Comparison of ENCODE assay signal across 12 mouse cellular contexts in the genomic region with DNA sequence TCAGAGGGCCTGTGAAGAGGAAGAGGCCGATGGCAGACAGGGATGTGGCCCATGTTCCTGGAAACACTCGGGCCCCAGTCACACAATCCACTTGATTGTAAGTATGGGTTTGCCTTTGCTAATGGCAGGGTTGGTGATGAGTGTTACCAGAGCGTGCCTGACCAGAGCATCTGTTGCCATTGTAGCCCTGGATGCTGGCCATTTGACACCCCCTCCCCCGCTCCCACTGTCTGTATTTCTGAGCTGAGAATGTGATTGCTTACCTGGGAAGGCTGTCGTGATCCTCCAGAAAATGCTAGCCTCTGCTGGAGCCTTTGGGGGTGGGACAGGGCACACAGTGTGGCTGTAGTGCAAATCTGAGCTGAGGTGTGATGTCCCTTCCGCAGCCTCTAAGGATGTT.
"Had no signal": no experiment of that assay in that cellular context is flagged by ENCODE, and none has a peak within 500 bp of the region (broad histone marks: within the 10 kb centered on the region; RNA-seq: fewer than 3 reads in every experiment).

No protein-coding gene starts in this region.

- DNase-seq: retina, postnatal 1 day; right cerebral cortex, adult 18-20 months; right cerebral cortex, postnatal 14 days; right cerebral cortex, postnatal 25 days; right cerebral cortex, postnatal 4 days; spleen, adult 18-20 months; thymus, adult 18-20 months; thymus, adult 2 months; thymus, postnatal 14 days; thymus, postnatal 25 days; thymus, postnatal 36 days; thymus, postnatal 4 days had no signal
